Mouse (Mus musculus): ENCODE measurements at regions not wholly inside any gene's neighbourhood (a gene's known extent, or its start where the extent isn't known, plus 50 kb on each side); places are given as distances from the start of the nearest gene placed in this dataset.

DNA sequence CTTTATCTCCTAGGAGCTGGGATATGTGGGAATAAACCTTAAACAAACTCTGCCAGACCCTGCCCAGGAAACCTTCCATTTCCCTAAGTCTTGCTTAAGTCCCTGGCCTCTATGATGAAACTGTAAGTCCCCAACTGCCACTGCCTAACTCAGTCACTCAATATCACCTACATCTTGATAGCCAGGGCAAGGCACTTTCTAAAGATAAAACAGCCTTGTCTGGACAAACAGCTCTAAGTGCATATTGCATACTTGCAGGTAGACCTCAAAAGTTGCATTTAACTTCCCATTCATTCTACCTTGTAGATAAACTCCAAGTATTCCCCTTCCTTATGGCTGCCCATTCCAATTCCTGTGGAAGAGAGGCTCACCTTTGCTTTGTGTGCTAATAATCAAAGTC lies 624.4 kb downstream of the Hs3st4 start:
- Histone ChIP-seq H3K27me3 (ENCODE audit: control insufficient read depth, insufficient read depth, low read length) (no peaks in the 10 kb centered on the region), H3K9me3 (ENCODE audit: control insufficient read depth, low read length) (no peaks in the 10 kb centered on the region), H3K27ac (replicated peaks; ENCODE audit: low read depth, low read length) (no peak overlapping the region), H3K9ac (ENCODE audit: low read depth, low read length, severe bottlenecking) (no peak overlapping the region), H3K4me3 (replicated peaks; ENCODE audit: low read length) (no peak overlapping the region), H3K36me3 (ENCODE audit: control insufficient read depth, insufficient read depth, low read length) (no peaks in the 10 kb centered on the region), H3K4me2 (replicated peaks; ENCODE audit: low read depth, low read length, severe bottlenecking) (no peak overlapping the region), H3K4me1 (ENCODE audit: control insufficient read depth, insufficient read depth, low read length) (no peaks in the 10 kb centered on the region)
- no peak for TF ChIP-seq POLR2A (IDR thresholded peaks at IDR 0.05; ENCODE audit: borderline replicate concordance, extremely low read depth, insufficient read depth, insufficient read length)
- DNase-seq (ENCODE audit: low spot score) = no peak
- ATAC-seq (ENCODE audit: low FRiP score, low read depth) = no peak

DNA sequence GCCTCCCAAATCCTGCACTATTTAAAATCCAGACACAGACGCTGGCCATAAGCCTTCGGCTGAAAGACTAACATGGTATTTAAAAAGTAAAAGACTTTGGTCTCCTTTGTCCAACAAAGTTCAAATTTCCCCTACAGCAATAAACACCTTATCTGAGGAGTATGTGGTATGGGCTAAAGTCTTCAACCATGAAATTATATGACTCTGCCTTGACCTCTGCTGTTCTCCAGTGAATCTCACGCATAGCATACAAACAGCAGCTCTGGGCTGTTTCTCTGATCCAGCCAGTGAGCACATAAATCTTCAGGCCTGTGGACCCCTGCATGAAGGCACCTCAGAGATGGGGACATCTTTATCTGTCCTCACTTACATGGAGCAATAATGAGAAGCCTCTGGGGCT lies 627.8 kb downstream of the Hs3st4 start:
- 57% methylated on average over 3 of the region's 3 CpGs for WGBS
- Histone ChIP-seq H3K9ac (ENCODE audit: low read depth, low read length, severe bottlenecking) (no peak overlapping the region), H3K27me3 (ENCODE audit: control insufficient read depth, insufficient read depth, low read length) (no peaks in the 10 kb centered on the region), H3K4me3 (replicated peaks; ENCODE audit: low read length) (no peak overlapping the region), H3K27ac (replicated peaks; ENCODE audit: low read depth, low read length) (no peak overlapping the region), H3K36me3 (ENCODE audit: control insufficient read depth, insufficient read depth, low read length) (no peaks in the 10 kb centered on the region), H3K4me2 (replicated peaks; ENCODE audit: low read depth, low read length, severe bottlenecking) (no peak overlapping the region), H3K4me1 (ENCODE audit: control insufficient read depth, insufficient read depth, low read length) (no peaks in the 10 kb centered on the region), H3K9me3 (ENCODE audit: control insufficient read depth, low read length) (no peaks in the 10 kb centered on the region)
- no peak for ATAC-seq (ENCODE audit: low FRiP score, low read depth)
- no peak for TF ChIP-seq POLR2A (IDR thresholded peaks at IDR 0.05; ENCODE audit: borderline replicate concordance, extremely low read depth, insufficient read depth, insufficient read length)
- DNase-seq (ENCODE audit: low spot score) = no peak

DNA sequence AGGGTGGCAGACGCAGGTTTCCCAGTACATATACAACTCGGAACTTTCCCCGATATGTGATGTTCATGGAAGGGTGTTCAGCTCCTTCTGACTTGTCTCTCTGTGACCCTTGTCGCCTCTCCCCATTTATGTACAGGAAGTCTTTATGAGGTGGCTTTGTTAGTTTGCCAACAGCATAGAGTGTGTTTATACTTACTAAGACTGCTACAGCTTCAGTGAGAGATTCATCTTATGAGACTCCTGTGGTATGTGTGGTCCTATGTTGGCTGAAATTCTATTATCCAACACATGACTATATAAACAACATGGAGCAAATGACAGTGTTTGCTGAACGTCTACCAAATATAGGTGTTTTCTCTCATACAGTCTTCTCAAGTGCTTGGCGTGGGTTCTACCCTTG lies 664.5 kb downstream of the Hs3st4 start:
- Histone ChIP-seq H3K9me3 (ENCODE audit: control insufficient read depth, low read length) (no peaks in the 10 kb centered on the region), H3K9ac (ENCODE audit: low read depth, low read length, severe bottlenecking) (no peak overlapping the region), H3K27ac (replicated peaks; ENCODE audit: low read depth, low read length) (no peak overlapping the region), H3K4me2 (replicated peaks; ENCODE audit: low read depth, low read length, severe bottlenecking) (no peak overlapping the region), H3K4me3 (replicated peaks; ENCODE audit: low read length) (no peak overlapping the region), H3K4me1 (ENCODE audit: control insufficient read depth, insufficient read depth, low read length) (no peaks in the 10 kb centered on the region), H3K36me3 (ENCODE audit: control insufficient read depth, insufficient read depth, low read length) (no peaks in the 10 kb centered on the region), H3K27me3 (ENCODE audit: control insufficient read depth, insufficient read depth, low read length) (no peaks in the 10 kb centered on the region)
- ATAC-seq (ENCODE audit: low FRiP score, low read depth) (no peak), DNase-seq (ENCODE audit: low spot score) (no peak)
- TF ChIP-seq POLR2A (IDR thresholded peaks at IDR 0.05; ENCODE audit: borderline replicate concordance, extremely low read depth, insufficient read depth, insufficient read length) = no peak
- 76% methylated on average over 6 of the region's 6 CpGs for WGBS

DNA sequence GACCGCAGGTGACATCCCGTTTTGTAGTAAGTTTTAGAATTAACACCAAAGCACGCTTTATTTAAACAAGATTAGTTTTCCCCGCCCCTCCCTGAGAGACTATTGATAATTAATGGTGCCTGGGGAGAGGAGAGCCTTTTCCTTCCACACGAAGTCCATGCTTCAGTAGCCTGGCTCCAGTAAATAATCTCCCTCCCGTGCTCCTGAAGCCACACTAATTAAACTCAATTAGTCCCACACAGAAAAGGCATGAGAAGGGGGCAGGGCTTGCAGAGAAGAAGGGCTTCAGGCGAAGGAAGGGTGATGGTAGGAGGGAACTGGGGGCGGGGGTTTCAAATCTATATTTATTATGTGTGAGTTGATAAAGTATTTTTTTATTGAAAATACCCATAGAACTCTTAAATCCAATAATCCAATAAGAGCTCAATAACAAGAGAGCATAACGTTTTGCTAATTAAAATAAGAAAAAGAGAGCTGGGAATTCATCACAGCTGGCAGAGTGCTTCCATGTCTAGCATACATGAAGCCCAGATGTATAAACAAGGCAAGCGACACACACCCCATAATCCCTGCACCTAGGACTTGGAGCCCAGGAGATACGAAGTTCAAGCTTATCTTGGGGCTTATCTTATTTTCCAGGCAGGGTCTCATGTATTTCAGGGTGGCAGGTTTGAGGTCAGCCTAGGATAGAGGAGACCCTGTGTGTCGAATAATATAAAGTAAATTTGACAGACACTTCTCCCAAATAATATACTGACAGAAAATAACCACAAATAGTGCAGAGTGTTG lies 684.7 kb downstream of the Hs3st4 start:
- Histone ChIP-seq H3K27ac (replicated peaks; ENCODE audit: low read depth, low read length) (no peak overlapping the region), H3K4me3 (replicated peaks; ENCODE audit: low read length) (no peak overlapping the region), H3K36me3 (ENCODE audit: control insufficient read depth, insufficient read depth, low read length) (no peaks in the 10 kb centered on the region), H3K27me3 (ENCODE audit: control insufficient read depth, insufficient read depth, low read length) (no peaks in the 10 kb centered on the region), H3K4me1 (ENCODE audit: control insufficient read depth, insufficient read depth, low read length) (no peaks in the 10 kb centered on the region), H3K9ac (ENCODE audit: low read depth, low read length, severe bottlenecking) (no peak overlapping the region), H3K9me3 (ENCODE audit: control insufficient read depth, low read length) (no peaks in the 10 kb centered on the region), H3K4me2 (replicated peaks; ENCODE audit: low read depth, low read length, severe bottlenecking) (no peak overlapping the region)
- no peak for ATAC-seq (ENCODE audit: low FRiP score, low read depth)
- DNase-seq (ENCODE audit: low spot score) = no peak
- TF ChIP-seq POLR2A (IDR thresholded peaks at IDR 0.05; ENCODE audit: borderline replicate concordance, extremely low read depth, insufficient read depth, insufficient read length) = no peak
- WGBS = 33% methylated on average over 12 of the region's 12 CpGs

DNA sequence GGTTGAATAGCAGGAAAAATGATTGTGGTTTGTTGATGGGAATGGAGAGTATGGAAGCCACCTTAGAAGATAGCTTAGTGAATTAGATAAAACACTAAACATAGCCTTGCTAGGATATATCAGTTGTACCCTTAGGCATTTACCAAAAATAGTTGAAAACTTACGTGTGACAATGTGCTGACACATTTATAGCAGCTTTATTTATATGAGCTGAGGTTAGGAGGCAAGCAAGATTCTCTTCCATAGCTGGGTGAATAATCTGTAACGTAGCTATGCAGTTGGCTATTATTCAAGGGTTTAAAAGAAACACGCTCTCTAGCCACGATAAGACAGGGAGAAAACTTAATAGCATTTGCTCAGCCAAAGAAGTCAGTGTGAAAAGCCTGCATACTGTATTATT lies 685.4 kb downstream of the Hs3st4 start:
- DNase-seq (ENCODE audit: low spot score) (peak; percentile 12), ATAC-seq (ENCODE audit: low FRiP score, low read depth) (no peak)
- WGBS = 39% methylated on average over 4 of the region's 4 CpGs
- H3K4me3 ChIP-seq (replicated peaks; ENCODE audit: low read length) = no peak overlapping the region
- H3K9ac ChIP-seq (ENCODE audit: low read depth, low read length, severe bottlenecking) = no peak overlapping the region
- H3K4me2 ChIP-seq (replicated peaks; ENCODE audit: low read depth, low read length, severe bottlenecking) = no peak overlapping the region
- H3K4me1 ChIP-seq (ENCODE audit: control insufficient read depth, insufficient read depth, low read length) = no peaks in the 10 kb centered on the region
- no peak for TF ChIP-seq POLR2A (IDR thresholded peaks at IDR 0.05; ENCODE audit: borderline replicate concordance, extremely low read depth, insufficient read depth, insufficient read length)
- no peaks in the 10 kb centered on the region for H3K9me3 ChIP-seq (ENCODE audit: control insufficient read depth, low read length)
- H3K36me3 ChIP-seq (ENCODE audit: control insufficient read depth, insufficient read depth, low read length) = no peaks in the 10 kb centered on the region
- no peak overlapping the region for H3K27ac ChIP-seq (replicated peaks; ENCODE audit: low read depth, low read length)
- H3K27me3 ChIP-seq (ENCODE audit: control insufficient read depth, insufficient read depth, low read length) = no peaks in the 10 kb centered on the region

All from limb, embryonic 14.5 days (tissue).